Mouse (Mus musculus) liver, postnatal 0 days (tissue): ENCODE results near the gene Tnfsf9. TPM values are rescaled to one million over a fixed set of nuclear protein-coding genes. Genes with fewer than 3 reads are reported as not detected.
"Not testable (repeated sequence)": the region's sequence is repeated elsewhere in the genome, so short reads cannot be mapped to it uniquely, and the experiment has no call there.

Experiments used
- ATAC-seq: fragments of 200-750 bp; cut with Nextera tagmentation; 2 replicates; pipeline ENCODE4 v1.8.0; 2017; ENCODE audit warnings: mild to moderate bottlenecking, moderate library complexity
- DNase-seq: peaks from one replicate; pipeline ENCODE4 v3.0.0-alpha.2; 2016
- H3K27ac ChIP-seq: fragments of 300-500 bp; sonication (generic); 2 replicates; pipeline ENCODE4 v1.5.1; 2014; ENCODE audit warnings: antibody characterized with exemption, moderate library complexity, mild to moderate bottlenecking, low read depth
- H3K27me3 ChIP-seq: fragments of 300-500 bp; sonication (generic); 2 replicates; pipeline ENCODE4 v1.6.1; 2014; ENCODE audit warnings: low read length, control low read depth, mixed read lengths; ENCODE audit not compliant: insufficient read depth
- H3K36me3 ChIP-seq: fragments of 300-500 bp; sonication (generic); replicated peaks from 2 replicates; pipeline ENCODE4 v1.6.1; 2014; ENCODE audit warnings: mild to moderate bottlenecking, control low read depth, low read length, moderate library complexity, mixed read lengths; ENCODE audit not compliant: insufficient read depth
- H3K4me1 ChIP-seq: fragments of 300-500 bp; sonication (generic); 2 replicates; pipeline ENCODE4 v1.6.1; 2014; ENCODE audit warnings: antibody characterized with exemption, mild to moderate bottlenecking, control low read depth; ENCODE audit not compliant: insufficient read depth
- H3K4me2 ChIP-seq: fragments of 300-500 bp; sonication (generic); 2 replicates; pipeline ENCODE4 v1.6.1; 2014; ENCODE audit warnings: low read depth, mild to moderate bottlenecking, low read length, moderate library complexity, mixed read lengths
- H3K4me3 ChIP-seq: fragments of 300-500 bp; sonication (generic); 2 replicates; pipeline ENCODE4 v1.5.1; 2014; ENCODE audit warnings: low read depth, low read length
- H3K9ac ChIP-seq: fragments of 300-500 bp; sonication (generic); replicated peaks from 2 replicates; pipeline ENCODE4 v1.6.1; 2014; ENCODE audit warnings: mild to moderate bottlenecking, moderate library complexity
- H3K9me3 ChIP-seq: fragments of 300-500 bp; sonication (generic); 2 replicates; pipeline ENCODE4 v1.6.1; 2016; ENCODE audit warnings: mild to moderate bottlenecking, control low read depth, low read length, mixed read lengths
- CTCF ChIP-seq: sonication (generic); IDR thresholded peaks from 2 replicates; pipeline ENCODE4 v1.5.1; 2016; ENCODE audit warnings: antibody characterized with exemption, low read depth
- EP300 ChIP-seq: IDR thresholded peaks from 2 replicates; pipeline ENCODE4 v1.6.1; 2016; ENCODE audit warnings: antibody characterized with exemption, low read depth, mild to moderate bottlenecking
- WGBS: fragments of 180-500 bp; shearing (Covaris S2); extraction: QIAGEN DNeasy Blood & Tissue Kit; methylation state at CpG from one replicate; pipeline ENCODE4 v1.1.7; 2014; ENCODE audit not compliant: insufficient replicate concordance; 5-methylcytosine and 5-hydroxymethylcytosine counted together
- polyA plus RNA-seq: library from polyadenylated mRNA; unstranded; fragments of >200 nt; fragmentation: Nextera tagmentation; extraction: Ambion mirVana; gene quantifications from 2 replicates; pipeline ENCODE4 v1.2.1, GENCODE M21; 2015

The Tnfsf9 gene
- polyA plus RNA-seq, 1 experiment from 2014 or later: 0.56 TPM

DNA sequence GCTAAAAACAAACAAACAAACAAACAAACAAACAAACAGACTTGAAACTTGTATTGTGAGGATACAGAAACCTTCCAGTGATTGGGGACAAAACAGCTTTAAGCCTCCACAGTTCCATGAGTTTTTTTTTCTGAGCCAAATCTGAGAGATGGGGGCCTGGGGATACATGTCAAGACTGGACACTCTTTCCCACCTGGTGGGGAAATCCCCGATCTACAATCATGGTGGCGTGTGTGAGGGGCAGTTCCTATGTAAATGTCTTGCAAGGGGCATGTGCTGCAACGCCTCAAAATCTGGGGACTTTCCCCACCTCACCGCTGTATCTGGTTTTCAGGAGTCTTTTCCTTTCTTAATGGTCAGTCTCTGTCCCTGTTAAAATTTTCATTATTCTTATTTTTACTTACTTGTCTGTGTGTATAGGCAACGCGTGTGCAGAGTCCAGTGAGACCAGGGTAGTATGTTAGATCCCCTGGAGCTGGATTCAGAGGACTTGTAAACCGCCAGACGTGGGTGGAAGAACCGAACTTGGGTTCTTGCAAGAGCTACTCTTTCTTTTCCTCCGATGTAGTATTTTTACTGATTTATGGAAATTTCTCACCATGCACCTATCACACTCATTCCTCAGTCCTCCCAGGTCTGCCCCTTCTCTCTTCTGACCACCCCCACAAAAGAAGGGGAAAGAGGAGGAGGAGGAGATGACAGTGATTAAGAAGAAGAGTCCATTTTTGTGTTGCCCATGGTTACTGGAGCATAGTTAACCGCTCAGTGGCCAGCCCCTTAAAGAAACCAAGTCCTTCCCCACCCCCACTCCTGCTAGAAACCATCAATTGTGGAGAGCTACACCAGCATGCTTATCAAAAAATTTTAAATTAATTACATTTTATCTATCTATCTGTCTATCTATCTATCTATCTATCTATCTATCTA lies 18.3 kb downstream of the Tnfsf9 start:
- Histone ChIP-seq H3K4me2 (no peak overlapping the region), H3K36me3 (no peaks in the 10 kb centered on the region), H3K27me3 (no peaks in the 10 kb centered on the region), H3K4me1 (no peaks in the 10 kb centered on the region; the same call in 1 of the 2 replicates), H3K9ac (no peak overlapping the region), H3K4me3 (no peak overlapping the region), H3K9me3 (no peaks in the 10 kb centered on the region), H3K27ac (no peak overlapping the region)
- WGBS: 86% methylated on average over 11 of the region's 11 CpGs
- TF ChIP-seq CTCF (no peak), EP300 (no peak)
- ATAC-seq: no peak
- no peak for DNase-seq

DNA sequence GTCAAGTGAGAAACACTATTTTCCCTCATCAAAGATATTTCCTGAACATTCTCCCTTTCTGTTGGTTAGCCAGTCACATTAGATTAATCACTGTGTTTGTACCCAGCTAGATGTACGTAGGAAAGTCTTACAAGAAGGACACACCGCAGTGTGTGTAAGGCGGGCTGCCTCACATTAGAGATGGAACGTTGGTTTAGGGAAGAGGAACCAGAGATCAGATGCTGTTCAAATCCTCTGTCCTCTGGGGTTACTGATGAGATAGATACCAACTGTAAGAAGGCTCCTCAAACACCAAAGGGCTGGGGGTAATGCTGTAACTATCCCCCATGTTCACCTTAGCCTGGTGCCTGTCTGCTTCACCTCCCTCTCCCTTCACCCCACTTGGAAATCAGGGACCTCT lies 19.7 kb downstream of the Tnfsf9 start:
- ATAC-seq (no peak), DNase-seq (no peak)
- no peak overlapping the region for H3K9ac ChIP-seq
- H3K36me3 ChIP-seq: no peaks in the 10 kb centered on the region
- H3K4me2 ChIP-seq: no peak overlapping the region
- no peaks in the 10 kb centered on the region for H3K9me3 ChIP-seq
- H3K4me3 ChIP-seq: no peak overlapping the region
- no peak for TF ChIP-seq CTCF
- no peak for TF ChIP-seq EP300
- no peak overlapping the region for H3K27ac ChIP-seq
- 55% methylated on average over 4 of the region's 4 CpGs for WGBS
- no peaks in the 10 kb centered on the region for H3K27me3 ChIP-seq
- H3K4me1 ChIP-seq: no peaks in the 10 kb centered on the region

DNA sequence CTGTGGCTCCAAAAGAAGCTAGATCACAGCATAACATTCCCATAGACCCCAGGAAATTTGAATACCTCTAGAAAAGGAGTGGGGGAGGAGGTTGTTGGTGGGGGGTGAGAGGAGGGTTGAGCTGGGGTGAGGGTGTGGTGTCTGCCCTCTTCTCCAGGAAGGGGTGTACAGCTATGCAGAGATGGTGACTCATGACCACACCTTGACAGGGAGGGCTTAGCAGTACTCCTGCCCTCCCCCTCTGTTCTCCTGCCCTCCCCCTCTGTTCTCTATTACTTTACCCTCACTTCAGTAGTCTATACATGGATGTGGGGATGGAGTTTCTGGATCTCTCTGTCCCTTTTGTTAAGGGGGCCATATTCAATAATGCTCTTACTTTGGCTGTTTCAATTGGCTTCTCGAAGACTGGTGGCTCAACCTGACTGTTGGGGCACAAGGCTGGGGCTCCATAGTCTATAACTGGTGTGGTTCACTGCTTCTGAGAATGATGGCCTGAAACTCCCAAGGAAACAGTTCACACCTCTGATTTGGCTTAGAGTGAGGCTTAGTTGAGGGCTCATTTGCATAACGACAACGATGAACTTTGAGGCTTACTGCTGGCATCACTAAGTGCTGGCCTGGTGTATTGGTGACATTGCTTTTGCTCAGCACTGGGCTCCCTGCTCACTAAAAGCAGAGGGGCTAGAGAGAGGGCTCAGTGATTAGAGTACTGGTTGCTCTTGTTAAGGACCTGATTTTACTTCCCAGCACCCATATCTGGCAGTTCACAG lies 20.9 kb downstream of the Tnfsf9 start:
- Histone ChIP-seq H3K27me3 (no peaks in the 10 kb centered on the region), H3K36me3 (no peaks in the 10 kb centered on the region), H3K9me3 (no peaks in the 10 kb centered on the region), H3K4me2 (no peak overlapping the region), H3K27ac (no peak overlapping the region), H3K4me3 (no peak overlapping the region), H3K9ac (no peak overlapping the region), H3K4me1 (no peaks in the 10 kb centered on the region)
- 62% methylated on average over 3 of the region's 3 CpGs for WGBS
- TF ChIP-seq CTCF (no peak), EP300 (no peak)
- ATAC-seq (no peak), DNase-seq (no peak)

DNA sequence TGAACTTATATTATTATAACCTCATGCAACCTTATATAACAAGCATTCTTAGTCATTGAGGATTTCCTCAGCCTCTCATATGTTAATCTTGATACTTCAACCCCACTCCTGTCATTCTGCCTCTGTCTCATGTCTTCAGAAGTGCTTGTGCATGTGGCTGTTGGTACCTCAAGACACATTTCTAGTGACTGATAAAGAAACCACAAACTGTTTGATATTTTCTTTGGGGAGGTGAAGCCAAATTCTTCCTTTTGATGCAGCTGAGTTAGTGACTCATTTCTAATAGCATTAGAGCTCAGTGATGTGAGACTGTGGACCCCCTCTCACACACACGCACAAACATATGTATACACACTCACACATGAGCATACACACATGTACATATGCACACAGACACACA lies 26.7 kb downstream of the Tnfsf9 start:
- Histone ChIP-seq H3K9me3 (no peaks in the 10 kb centered on the region), H3K4me3 (no peak overlapping the region), H3K4me2 (no peak overlapping the region), H3K4me1 (no peaks in the 10 kb centered on the region), H3K9ac (no peak overlapping the region), H3K27me3 (no peaks in the 10 kb centered on the region), H3K27ac (no peak overlapping the region), H3K36me3 (no peaks in the 10 kb centered on the region)
- ATAC-seq (peak; percentile 41; the same call in 1 of the 2 replicates), DNase-seq (no peak)
- TF ChIP-seq CTCF (no peak), EP300 (peak; percentile 90)
- WGBS: 59% methylated on average over 1 of the region's 1 CpGs

DNA sequence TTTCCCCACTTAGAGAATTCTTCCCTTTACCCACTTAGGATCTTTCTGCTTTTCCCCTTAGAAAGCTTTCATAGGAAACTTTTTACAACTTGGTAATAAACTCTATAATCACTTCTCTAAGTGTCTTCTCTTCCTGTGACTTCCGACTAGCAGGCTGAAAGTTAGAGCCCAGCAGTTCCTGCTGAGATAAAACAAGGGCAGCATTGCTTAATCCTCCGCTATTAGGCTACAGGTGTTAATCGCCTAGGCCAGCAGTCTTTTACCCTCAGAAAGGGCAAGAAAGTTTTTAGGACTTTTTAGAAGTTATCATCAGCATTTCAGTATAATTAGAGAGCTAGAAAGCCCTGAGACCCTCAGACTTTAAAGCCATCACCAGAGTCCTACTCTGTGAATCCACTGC lies 28.9 kb downstream of the Tnfsf9 start:
- H3K4me3 ChIP-seq, H3K4me1 ChIP-seq, H3K36me3 ChIP-seq, ATAC-seq, H3K9me3 ChIP-seq, DNase-seq, H3K27me3 ChIP-seq, H3K4me2 ChIP-seq, H3K9ac ChIP-seq, H3K27ac ChIP-seq: not testable (repeated sequence)
- TF ChIP-seq EP300: 0 out of 2 replicates have a peak, but pooled peaks have one; percentile 15
- WGBS: 13% methylated on average over 3 of the region's 3 CpGs

DNA sequence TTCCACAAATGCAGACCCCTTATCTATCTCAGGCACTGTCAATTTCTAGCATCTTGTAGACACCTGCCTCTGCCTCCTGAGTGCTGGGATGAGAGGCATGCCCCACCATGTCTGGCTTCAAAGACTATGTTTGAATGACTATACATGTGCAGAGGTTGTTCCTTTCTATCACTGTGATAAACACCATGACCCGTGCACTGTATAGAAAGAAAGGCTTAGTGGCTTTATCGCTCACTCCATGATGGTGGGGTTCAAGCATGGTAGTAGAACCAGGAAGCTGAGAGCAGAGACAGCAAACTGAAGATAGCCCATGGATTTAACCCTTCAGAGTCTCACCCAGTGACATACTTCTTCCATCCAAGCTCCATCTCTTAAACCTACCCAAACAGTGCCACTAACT lies 29.6 kb downstream of the Tnfsf9 start:
- Histone ChIP-seq H3K27ac (no peak overlapping the region), H3K9ac (no peak overlapping the region), H3K4me1 (no peaks in the 10 kb centered on the region), H3K4me3 (no peak overlapping the region), H3K9me3 (no peaks in the 10 kb centered on the region), H3K36me3 (no peaks in the 10 kb centered on the region), H3K4me2 (no peak overlapping the region), H3K27me3 (no peaks in the 10 kb centered on the region)
- DNase-seq (no peak), ATAC-seq (no peak)
- TF ChIP-seq CTCF (no peak), EP300 (no peak)
- 53% methylated on average over 2 of the region's 2 CpGs for WGBS
